Comparison of ENCODE assay signal across 8 mouse cellular contexts in the genomic region with DNA sequence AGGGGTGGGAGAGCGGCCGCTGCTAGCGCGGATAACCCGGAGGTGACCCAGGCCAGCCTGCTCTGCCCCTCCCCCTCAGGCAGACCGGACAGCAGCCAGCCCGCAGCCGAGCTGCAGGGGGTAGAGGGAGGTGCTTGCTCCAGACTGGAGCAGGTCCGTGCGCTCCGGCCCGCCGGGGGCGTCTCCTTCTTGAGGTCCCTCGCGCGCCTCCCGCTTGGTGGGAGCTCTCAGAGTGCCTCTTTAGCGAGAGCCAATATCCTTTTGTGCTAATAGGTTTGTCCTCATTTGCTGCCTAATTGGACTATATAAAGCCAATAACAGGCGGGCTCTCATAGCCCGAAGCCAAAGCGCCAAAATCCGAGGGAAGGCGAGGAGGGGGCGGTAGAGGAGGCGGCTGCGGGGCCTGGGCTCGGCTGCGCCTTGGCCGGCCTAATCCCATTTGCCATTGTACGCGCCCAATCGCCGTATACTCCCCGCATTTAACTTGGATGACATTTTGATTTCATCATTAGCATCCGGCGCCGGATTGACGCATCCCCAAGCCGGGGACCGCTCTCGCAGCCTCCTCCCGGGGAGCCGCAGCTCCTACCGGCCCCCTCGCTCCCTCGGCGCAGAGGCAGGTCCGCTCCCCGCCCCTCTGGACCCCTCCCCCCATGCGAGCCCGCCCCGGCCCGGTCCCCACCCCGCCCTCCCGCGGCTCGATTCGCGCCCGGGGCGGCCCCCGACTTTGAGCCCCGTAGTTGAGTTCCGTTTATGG. TPM values are rescaled to one million over a fixed set of nuclear protein-coding genes. Genes with fewer than 3 reads are reported as not detected.
DNase-seq lines count a peak whose midpoint lies in the region; ATAC-seq and TF ChIP-seq lines count a peak whose summit lies in the region.

Gene Hmx3 (plus strand): TSS at position 753 of the 757 bp plus-strand sequence.

- no peak for TF ChIP-seq RAD21 in CH12.LX (IDR thresholded peaks at IDR 0.05; ENCODE audit: low read depth, low read length)

- H3K36me3 ChIP-seq in CH12.LX (replicated peaks in 1 of 2; ENCODE audit: control insufficient read depth in 1 of 2, insufficient read depth in 1 of 2, low read length in 1 of 2) (no peaks in the 10 kb centered on the region), G1E (replicated peaks) (no peaks in the 10 kb centered on the region)
- no peaks in the 10 kb centered on the region for H3K36me3 ChIP-seq in heart, embryonic 13.5 days
- H3K36me3 ChIP-seq in liver, embryonic 12.5 days: no peaks in the 10 kb centered on the region
- no peaks in the 10 kb centered on the region for H3K36me3 ChIP-seq in stomach, embryonic 14.5 days (ENCODE audit: control insufficient read depth, insufficient read depth, low read length)

- 0 out of 2 replicates have a peak within 1 kb of the TSS, but pooled peaks have one; percentile 20 for H3K9ac ChIP-seq in CH12.LX (ENCODE audit: insufficient read depth, low read depth)
- no peak within 1 kb of the TSS for H3K9ac ChIP-seq in heart, embryonic 13.5 days
- H3K9ac ChIP-seq in liver, embryonic 12.5 days: no peak within 1 kb of the TSS
- H3K9ac ChIP-seq in stomach, embryonic 14.5 days (replicated peaks; ENCODE audit: low read depth, low read length): no peak within 1 kb of the TSS

- ATAC-seq in G1E (ENCODE audit: extremely low read depth, insufficient number of reproducible peaks, low FRiP score, poor library complexity, severe bottlenecking): no peak
- ATAC-seq in heart, embryonic 13.5 days (ENCODE audit: extremely low read depth, insufficient number of reproducible peaks, low FRiP score, low TSS enrichment): no peak
- peak; percentile 21; the same call in 1 of the 2 replicates for ATAC-seq in liver, embryonic 12.5 days
- no peak for ATAC-seq in stomach, embryonic 14.5 days (ENCODE audit: insufficient number of reproducible peaks, insufficient read depth, low FRiP score, low read depth)
- no peak for ATAC-seq in erythroid progenitor cell, adult 5-6 weeks (replicated peaks; ENCODE audit: low FRiP score, poor library complexity, severe bottlenecking)

- H3K79me2 ChIP-seq in CH12.LX (replicated peaks; ENCODE audit: control insufficient read depth, extremely low read depth, insufficient read depth, poor library complexity, severe bottlenecking): no peaks in the 10 kb centered on the region

- H3K4me1 ChIP-seq in CH12.LX (ENCODE audit: control insufficient read depth in 1 of 2, insufficient read depth in 2 of 2) (peaks cover 0 to 3% of the 10 kb centered on the region in 2 experiments; a peak in 1 of 4 replicates), G1E (ENCODE audit: insufficient read depth, low read depth, low read length) (no peaks in the 10 kb centered on the region)
- peaks cover 29% of the 10 kb centered on the region for H3K4me1 ChIP-seq in heart, embryonic 13.5 days
- peaks cover 17% of the 10 kb centered on the region for H3K4me1 ChIP-seq in liver, embryonic 12.5 days
- peaks cover 19% of the 10 kb centered on the region; the same call in 1 of the 2 replicates for H3K4me1 ChIP-seq in stomach, embryonic 14.5 days (ENCODE audit: control insufficient read depth, insufficient read depth, low read length)

- TF ChIP-seq POLR2A in CH12.LX (IDR thresholded peaks at IDR 0.05; ENCODE audit: low read depth, low read length): no peak

- in situ Hi-C loops in CH12.LX (cut with MboI; ENCODE audit: low pct_ligation_motif_present, low pct_unique_long_range_greater_than_20kb, low sequenced_read_pairs): loop anchor here (25.0 kb wide), 1 partner anchor 245 kb away; no protein-coding TSS in a partner anchor

- TF ChIP-seq CTCF in CH12.LX (conservative IDR thresholded peaks at IDR 0.05 in 1 of 2, IDR thresholded peaks at IDR 0.05 in 1 of 2; ENCODE audit: low read depth in 2 of 2, low read length in 2 of 2) (no peak), G1E (IDR thresholded peaks at IDR 0.05; ENCODE audit: low read depth, low read length) (no peak)

- H3K4me2 ChIP-seq in CH12.LX (ENCODE audit: insufficient read depth, low read depth, poor library complexity, severe bottlenecking): peak within 1 kb of the TSS; percentile 14
- peak within 1 kb of the TSS; percentile 71 for H3K4me2 ChIP-seq in heart, embryonic 13.5 days
- peak within 1 kb of the TSS; percentile 61 for H3K4me2 ChIP-seq in liver, embryonic 12.5 days
- peak within 1 kb of the TSS; percentile 47 for H3K4me2 ChIP-seq in stomach, embryonic 14.5 days (replicated peaks; ENCODE audit: low read depth, low read length)

- TF ChIP-seq EP300 in CH12.LX (IDR thresholded peaks at IDR 0.05; ENCODE audit: low read length): no peak

- no peak within 1 kb of the TSS for H3K27ac ChIP-seq in CH12.LX (ENCODE audit: insufficient read depth, low read depth)
- no peak within 1 kb of the TSS for H3K27ac ChIP-seq in heart, embryonic 13.5 days (replicated peaks)
- no peak within 1 kb of the TSS for H3K27ac ChIP-seq in liver, embryonic 12.5 days
- no peak within 1 kb of the TSS for H3K27ac ChIP-seq in stomach, embryonic 14.5 days (ENCODE audit: low read length)

- dilution Hi-C loops in CH12.LX (cut with MboI; ENCODE audit: extremely low pct_ligation_motif_present, extremely low pct_unique_long_range_greater_than_20kb, low sequenced_read_pairs): no loop called here

- DNase-seq in CH12.LX (ENCODE audit: extremely low read depth) (no peak), G1E (ENCODE audit: low spot score) (no peak)
- DNase-seq in gastrocnemius, postnatal 36 days: no peak
- no peak for DNase-seq in left cerebral cortex, postnatal 25 days (ENCODE audit: low spot score in 2 of 2)

- intact Hi-C loops in gastrocnemius, postnatal 36 days (cut with DNase I): no loop called here
- intact Hi-C loops in left cerebral cortex, postnatal 25 days (cut with DNase I): no loop called here

- WGBS in heart, embryonic 13.5 days: 1% methylated on average over 65 of the region's 65 CpGs
- WGBS in liver, embryonic 12.5 days (ENCODE audit: insufficient replicate concordance): under 1% methylated on average over 62 of the region's 65 CpGs
- 1% methylated on average over 64 of the region's 65 CpGs for WGBS in stomach, embryonic 14.5 days

- H3K4me3 ChIP-seq in CH12.LX (replicated peaks in 1 of 3; ENCODE audit: low read depth in 2 of 3, low read length in 2 of 3, poor library complexity in 1 of 3) (peak within 1 kb of the TSS in 1 of 3 experiments; percentile 48), G1E (ENCODE audit: low read depth, low read length) (peak within 1 kb of the TSS; percentile 32; the same call in 1 of the 2 replicates)
- H3K4me3 ChIP-seq in heart, embryonic 13.5 days: peak within 1 kb of the TSS; percentile 50
- H3K4me3 ChIP-seq in liver, embryonic 12.5 days: peak within 1 kb of the TSS; percentile 32
- peak within 1 kb of the TSS; percentile 28 for H3K4me3 ChIP-seq in stomach, embryonic 14.5 days (ENCODE audit: low read depth, low read length)

- H3K27me3 ChIP-seq in CH12.LX (replicated peaks) (peaks cover 42% of the 10 kb centered on the region), G1E (ENCODE audit: insufficient read depth, low read length) (peaks cover 11% of the 10 kb centered on the region)
- peaks cover 100% of the 10 kb centered on the region for H3K27me3 ChIP-seq in heart, embryonic 13.5 days (replicated peaks)
- H3K27me3 ChIP-seq in liver, embryonic 12.5 days (replicated peaks): peaks cover 99% of the 10 kb centered on the region
- peaks cover 57% of the 10 kb centered on the region for H3K27me3 ChIP-seq in stomach, embryonic 14.5 days (ENCODE audit: control insufficient read depth, insufficient read depth, low read length)

- H3K9me3 ChIP-seq in CH12.LX (replicated peaks; ENCODE audit: low read length) (peaks cover 34% of the 10 kb centered on the region), G1E (replicated peaks) (peaks cover 38% of the 10 kb centered on the region)
- H3K9me3 ChIP-seq in heart, embryonic 13.5 days: no peaks in the 10 kb centered on the region
- no peaks in the 10 kb centered on the region for H3K9me3 ChIP-seq in liver, embryonic 12.5 days (replicated peaks)
- no peaks in the 10 kb centered on the region for H3K9me3 ChIP-seq in stomach, embryonic 14.5 days (ENCODE audit: control insufficient read depth, low read depth, low read length)

TF ChIP-seq in CH12.LX, 34 proteins besides CTCF, POLR2A, EP300 and RAD21:
- TF ChIP-seq CHD1 (IDR thresholded peaks at IDR 0.05; ENCODE audit: low read depth, low read length): no peak
- TF ChIP-seq USF1 (IDR thresholded peaks at IDR 0.05; ENCODE audit: low read depth, low read length): no peak
- TF ChIP-seq TCF12 (IDR thresholded peaks at IDR 0.05; ENCODE audit: low read depth, low read length): no peak
- TF ChIP-seq MAFK (IDR thresholded peaks at IDR 0.05; ENCODE audit: insufficient replicate concordance, low read length): no peak
- TF ChIP-seq HCFC1 (IDR thresholded peaks at IDR 0.05; ENCODE audit: low read depth, low read length): no peak
- no peak for TF ChIP-seq ZNF384 (IDR thresholded peaks at IDR 0.05; ENCODE audit: low read depth, low read length)
- no peak for TF ChIP-seq BHLHE40 (IDR thresholded peaks at IDR 0.05; ENCODE audit: low read depth, low read length)
- no peak for TF ChIP-seq CHD2 (IDR thresholded peaks at IDR 0.05; ENCODE audit: low read length)
- TF ChIP-seq RCOR1 (conservative IDR thresholded peaks at IDR 0.05; ENCODE audit: low read depth, low read length): no peak
- TF ChIP-seq MYC (IDR thresholded peaks at IDR 0.05; ENCODE audit: low read depth, low read length): no peak
- no peak for TF ChIP-seq MXI1 (IDR thresholded peaks at IDR 0.05; ENCODE audit: low read depth, low read length)
- TF ChIP-seq NRF1 (IDR thresholded peaks at IDR 0.05; ENCODE audit: low read depth, low read length): no peak
- no peak for TF ChIP-seq KAT2A (IDR thresholded peaks at IDR 0.05; ENCODE audit: insufficient replicate concordance, low read length)
- no peak for TF ChIP-seq IRF4 (IDR thresholded peaks at IDR 0.05; ENCODE audit: low read depth, low read length)
- TF ChIP-seq ELF1 (IDR thresholded peaks at IDR 0.05; ENCODE audit: low read depth, low read length): no peak
TF ChIP-seq in CH12.LX: peak in this region for 0.

RNA-seq across cellular contexts. Expression of gene Hmx3, which starts in this region (rescaled TPM):
- not detected in 2 replicates for total RNA-seq in CH12.LX (2012; rRNA removed)
- not detected in 2 replicates for total RNA-seq in CH12.LX (2014; rRNA removed)
- not detected in 2 replicates for polyA plus RNA-seq in CH12.LX (2012; ENCODE audit: insufficient read length, low read depth)
- total RNA-seq in G1E (2014; fragmentation: Nextera tagmentation): not detected in 2 replicates
- total RNA-seq in G1E (2017): not detected in 2 replicates
- not detected in 2 replicates for polyA plus RNA-seq in G1E (2012)
- polyA plus RNA-seq in heart, embryonic 13.5 days (2015; fragmentation: Nextera tagmentation; extraction: Ambion mirVana): not detected in 2 replicates
- polyA plus RNA-seq in liver, embryonic 12.5 days (2016; fragmentation: Nextera tagmentation; extraction: Ambion mirVana): not detected in 2 replicates
- 0.72 and 1.1 TPM in 2 replicates for polyA plus RNA-seq in stomach, embryonic 14.5 days (2014; fragmentation: Nextera tagmentation; extraction: Ambion mirVana)
- total RNA-seq in gastrocnemius, postnatal 36 days (2021): not detected
- total RNA-seq in erythroid progenitor cell, adult 5-6 weeks (2015; ENCODE audit: low replicate concordance): not detected in 2 replicates
- not detected in 2 replicates for total RNA-seq in erythroid progenitor cell, adult 5-6 weeks (2017; ENCODE audit: low replicate concordance)
- not detected for total RNA-seq in left cerebral cortex, postnatal 25 days (2021)

Comparison
In these comparisons a context has a peak if more than half of its experiments do, and no peak if none do; other contexts are left out.
1. Peak in ATAC-seq, H3K4me3 ChIP-seq and H3K4me2 ChIP-seq in liver, embryonic 12.5 days; RNA of the gene not detected or under 1 TPM.
2. H3K4me2 ChIP-seq: peak in every context shown above with its lines; median percentile 71 in heart, embryonic 13.5 days; 61 in liver, embryonic 12.5 days; 47 in stomach, embryonic 14.5 days; 14 in CH12.LX.